Mouse (Mus musculus) fibroblast of lung, adult 2 months (primary cell): ENCODE data around the gene Tbc1d5.
A peak's percentile ranks its signal among the peaks of the same experiment; 100 is the strongest.

ENCODE experiments used
- DNase-seq: peaks from one replicate; pipeline ENCODE4 v3.0.0-alpha.2; 2011; ENCODE audit warnings: low read depth

The Tbc1d5 gene

GRCm38 (mm10) chr17:50874067-50874466, 305.1 kb downstream of the Tbc1d5 start:
- no peak for DNase-seq

- DNase-seq = no peak
Observed at GRCm38 (mm10) chr17:50872600-50872999, 306.6 kb downstream of the Tbc1d5 start.

GRCm38 (mm10) chr17:50867297-50867696, 311.9 kb downstream of the Tbc1d5 start:
- DNase-seq = no peak

- DNase-seq = no peak
Observed at GRCm38 (mm10) chr17:50864781-50865180, 314.4 kb downstream of the Tbc1d5 start.

- DNase-seq = no peak
Observed at GRCm38 (mm10) chr17:50853220-50853619, 325.9 kb downstream of the Tbc1d5 start.

GRCm38 (mm10) chr17:50851382-50851781, 327.8 kb downstream of the Tbc1d5 start:
- no peak for DNase-seq

GRCm38 (mm10) chr17:50814089-50814488, 365.1 kb downstream of the Tbc1d5 start:
- DNase-seq = no peak

GRCm38 (mm10) chr17:50813580-50813979, 365.6 kb downstream of the Tbc1d5 start:
- no peak for DNase-seq

GRCm38 (mm10) chr17:50805631-50806030, 373.5 kb downstream of the Tbc1d5 start:
- no peak for DNase-seq

- peak; percentile 27 for DNase-seq
Observed at GRCm38 (mm10) chr17:50803234-50803633, 375.9 kb downstream of the Tbc1d5 start.

- no peak for DNase-seq
Observed at GRCm38 (mm10) chr17:50802380-50802779, 376.8 kb downstream of the Tbc1d5 start.

- DNase-seq = peak; percentile 42
Observed at GRCm38 (mm10) chr17:50795445-50796095, 383.6 kb downstream of the Tbc1d5 start.

GRCm38 (mm10) chr17:50791671-50792070, 387.5 kb downstream of the Tbc1d5 start:
- DNase-seq = no peak

GRCm38 (mm10) chr17:50788835-50789234, 390.3 kb downstream of the Tbc1d5 start:
- no peak for DNase-seq

- no peak for DNase-seq
Observed at GRCm38 (mm10) chr17:50775247-50775646, 403.9 kb downstream of the Tbc1d5 start.

- DNase-seq = no peak
Observed at GRCm38 (mm10) chr17:50764387-50764786, 414.8 kb downstream of the Tbc1d5 start.

GRCm38 (mm10) chr17:50763407-50763806, 415.7 kb downstream of the Tbc1d5 start:
- DNase-seq = no peak

- no peak for DNase-seq
Observed at GRCm38 (mm10) chr17:50762231-50762630, 416.9 kb downstream of the Tbc1d5 start.

GRCm38 (mm10) chr17:50761082-50761481, 418.1 kb downstream of the Tbc1d5 start:
- DNase-seq = no peak

GRCm38 (mm10) chr17:50753356-50754138, 425.6 kb downstream of the Tbc1d5 start:
- DNase-seq = no peak

GRCm38 (mm10) chr17:50752753-50753152, 426.4 kb downstream of the Tbc1d5 start:
- no peak for DNase-seq

- no peak for DNase-seq
Observed at GRCm38 (mm10) chr17:50751911-50752310, 427.2 kb downstream of the Tbc1d5 start.

GRCm38 (mm10) chr17:50750874-50751273, 428.3 kb downstream of the Tbc1d5 start:
- no peak for DNase-seq

- no peak for DNase-seq
Observed at GRCm38 (mm10) chr17:50741386-50741785, 437.8 kb downstream of the Tbc1d5 start.
